Mouse (Mus musculus): ENCODE results near the gene Haus8. TPM values are rescaled to one million over a fixed set of nuclear protein-coding genes. Genes with fewer than 3 reads are reported as not detected.

Haus8 gene
- polyA plus RNA-seq, 1 experiment: 4.8 TPM

- H3K27me3 ChIP-seq (ENCODE audit: control insufficient read depth, insufficient read depth, low read length): no peaks in the 10 kb centered on the region
- no peak overlapping the region for H3K27ac ChIP-seq (ENCODE audit: insufficient read depth, low read depth, low read length)
- H3K4me3 ChIP-seq (ENCODE audit: low read depth, low read length): no peak overlapping the region
- TF ChIP-seq CTCF (IDR thresholded peaks at IDR 0.05; ENCODE audit: extremely low read depth, insufficient read length, insufficient replicate concordance, low read depth, low read length) (no peak), POLR2A (IDR thresholded peaks at IDR 0.05; ENCODE audit: low read depth, low read length) (no peak)
- peaks cover 6% of the 10 kb centered on the region for H3K36me3 ChIP-seq (ENCODE audit: control insufficient read depth, insufficient read depth, low read length)
- 65% methylated on average over 6 of the region's 6 CpGs for WGBS
- H3K4me1 ChIP-seq (ENCODE audit: control insufficient read depth, insufficient read depth, insufficient read length, low read length): peaks cover 2% of the 10 kb centered on the region; the same call in 1 of the 2 replicates
Observed at GRCm38 (mm10) chr8:71310446-71310845, 37.7 kb upstream of the Haus8 start.

GRCm38 (mm10) chr8:71307913-71308312 lies 35.2 kb upstream of the Haus8 start:
- WGBS: 74% methylated on average over 4 of the region's 4 CpGs
- TF ChIP-seq CTCF (IDR thresholded peaks at IDR 0.05; ENCODE audit: extremely low read depth, insufficient read length, insufficient replicate concordance, low read depth, low read length): no peak
- TF ChIP-seq POLR2A (IDR thresholded peaks at IDR 0.05; ENCODE audit: low read depth, low read length): no peak
- no peak overlapping the region for H3K27ac ChIP-seq (ENCODE audit: insufficient read depth, low read depth, low read length)

GRCm38 (mm10) chr8:71307371-71307770 lies 34.6 kb upstream of the Haus8 start:
- TF ChIP-seq POLR2A (IDR thresholded peaks at IDR 0.05; ENCODE audit: low read depth, low read length): no peak
- Histone ChIP-seq H3K36me3 (ENCODE audit: control insufficient read depth, insufficient read depth, low read length) (peaks cover 2% of the 10 kb centered on the region), H3K4me1 (ENCODE audit: control insufficient read depth, insufficient read depth, insufficient read length, low read length) (peaks cover 2% of the 10 kb centered on the region; the same call in 1 of the 2 replicates), H3K27me3 (ENCODE audit: control insufficient read depth, insufficient read depth, low read length) (no peaks in the 10 kb centered on the region), H3K4me3 (ENCODE audit: low read depth, low read length) (no peak overlapping the region), H3K27ac (ENCODE audit: insufficient read depth, low read depth, low read length) (no peak overlapping the region)
- WGBS: 74% methylated on average over 1 of the region's 1 CpGs

More at GRCm38 (mm10) chr8:71307913-71308312, 35.2 kb upstream of the Haus8 start:
- peaks cover 2% of the 10 kb centered on the region for H3K36me3 ChIP-seq (ENCODE audit: control insufficient read depth, insufficient read depth, low read length)
- no peak overlapping the region for H3K4me3 ChIP-seq (ENCODE audit: low read depth, low read length)
- H3K4me1 ChIP-seq (ENCODE audit: control insufficient read depth, insufficient read depth, insufficient read length, low read length): peaks cover 2% of the 10 kb centered on the region; the same call in 1 of the 2 replicates
- no peaks in the 10 kb centered on the region for H3K27me3 ChIP-seq (ENCODE audit: control insufficient read depth, insufficient read depth, low read length)

GRCm38 (mm10) chr8:71305988-71306387 lies 33.3 kb upstream of the Haus8 start:
- Histone ChIP-seq H3K36me3 (ENCODE audit: control insufficient read depth, insufficient read depth, low read length) (peaks cover 2% of the 10 kb centered on the region), H3K27me3 (ENCODE audit: control insufficient read depth, insufficient read depth, low read length) (no peaks in the 10 kb centered on the region), H3K4me3 (ENCODE audit: low read depth, low read length) (no peak overlapping the region), H3K4me1 (ENCODE audit: control insufficient read depth, insufficient read depth, insufficient read length, low read length) (peaks cover 2% of the 10 kb centered on the region; the same call in 1 of the 2 replicates), H3K27ac (ENCODE audit: insufficient read depth, low read depth, low read length) (no peak overlapping the region)
- WGBS: 64% methylated on average over 1 of the region's 1 CpGs
- TF ChIP-seq POLR2A (IDR thresholded peaks at IDR 0.05; ENCODE audit: low read depth, low read length): no peak

GRCm38 (mm10) chr8:71303632-71304031 lies 30.9 kb upstream of the Haus8 start:
- 81% methylated on average over 1 of the region's 1 CpGs for WGBS

GRCm38 (mm10) chr8:71302788-71303187 lies 30.1 kb upstream of the Haus8 start:
- TF ChIP-seq POLR2A (IDR thresholded peaks at IDR 0.05; ENCODE audit: low read depth, low read length): no peak
- no peak for TF ChIP-seq CTCF (IDR thresholded peaks at IDR 0.05; ENCODE audit: extremely low read depth, insufficient read length, insufficient replicate concordance, low read depth, low read length)
- 86% methylated on average over 1 of the region's 1 CpGs for WGBS
- H3K27me3 ChIP-seq (ENCODE audit: control insufficient read depth, insufficient read depth, low read length): no peaks in the 10 kb centered on the region
- H3K4me1 ChIP-seq (ENCODE audit: control insufficient read depth, insufficient read depth, insufficient read length, low read length): peaks cover 7% of the 10 kb centered on the region
- H3K27ac ChIP-seq (ENCODE audit: insufficient read depth, low read depth, low read length): no peak overlapping the region
- peaks cover 2% of the 10 kb centered on the region for H3K36me3 ChIP-seq (ENCODE audit: control insufficient read depth, insufficient read depth, low read length)
- no peak overlapping the region for H3K4me3 ChIP-seq (ENCODE audit: low read depth, low read length)

More at GRCm38 (mm10) chr8:71303632-71304031, 30.9 kb upstream of the Haus8 start:
- Histone ChIP-seq H3K4me1 (ENCODE audit: control insufficient read depth, insufficient read depth, insufficient read length, low read length) (peaks cover 7% of the 10 kb centered on the region; the same call in 1 of the 2 replicates), H3K27me3 (ENCODE audit: control insufficient read depth, insufficient read depth, low read length) (no peaks in the 10 kb centered on the region), H3K36me3 (ENCODE audit: control insufficient read depth, insufficient read depth, low read length) (peaks cover 2% of the 10 kb centered on the region), H3K4me3 (ENCODE audit: low read depth, low read length) (no peak overlapping the region), H3K27ac (ENCODE audit: insufficient read depth, low read depth, low read length) (no peak overlapping the region)
- TF ChIP-seq POLR2A (IDR thresholded peaks at IDR 0.05; ENCODE audit: low read depth, low read length) (no peak), CTCF (IDR thresholded peaks at IDR 0.05; ENCODE audit: extremely low read depth, insufficient read length, insufficient replicate concordance, low read depth, low read length) (no peak)

GRCm38 (mm10) chr8:71299716-71300115 lies 27.0 kb upstream of the Haus8 start:
- H3K4me1 ChIP-seq (ENCODE audit: control insufficient read depth, insufficient read depth, insufficient read length, low read length): peaks cover 8% of the 10 kb centered on the region
- WGBS: 29% methylated on average over 3 of the region's 3 CpGs
- no peak for TF ChIP-seq CTCF (IDR thresholded peaks at IDR 0.05; ENCODE audit: extremely low read depth, insufficient read length, insufficient replicate concordance, low read depth, low read length)
- TF ChIP-seq POLR2A (IDR thresholded peaks at IDR 0.05; ENCODE audit: low read depth, low read length): no peak
- no peaks in the 10 kb centered on the region for H3K27me3 ChIP-seq (ENCODE audit: control insufficient read depth, insufficient read depth, low read length)
- H3K36me3 ChIP-seq (ENCODE audit: control insufficient read depth, insufficient read depth, low read length): peaks cover 4% of the 10 kb centered on the region
- no peak overlapping the region for H3K4me3 ChIP-seq (ENCODE audit: low read depth, low read length)
- peak overlapping the region; percentile 52; the same call in 1 of the 2 replicates for H3K27ac ChIP-seq (ENCODE audit: insufficient read depth, low read depth, low read length)
